Mouse (Mus musculus): ENCODE measurements around the gene Adgrg2. TPM values are rescaled to one million over a fixed set of nuclear protein-coding genes. Genes with fewer than 3 reads are reported as not detected.

Gene Adgrg2
- polyA plus RNA-seq, 1 experiment from 2014 or later: 0.64 TPM

DNA sequence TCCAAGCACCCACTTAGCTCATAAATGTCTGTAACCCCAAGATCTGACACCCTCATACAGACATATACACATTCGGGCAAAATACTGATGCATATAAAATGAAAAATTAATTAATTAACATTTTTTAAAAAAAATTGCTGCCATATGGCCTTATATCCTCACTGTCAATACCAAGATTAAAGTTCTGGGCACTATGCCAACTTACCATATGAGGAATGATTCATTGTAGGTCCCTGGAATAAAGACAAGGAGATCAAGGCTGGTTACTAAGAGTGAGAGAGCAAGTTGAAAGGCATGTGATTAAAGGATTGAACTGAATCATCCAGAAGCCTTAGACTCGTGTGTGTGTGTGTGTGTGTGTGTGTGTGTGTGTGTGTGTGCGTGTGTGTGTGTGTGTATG lies 103.8 kb downstream of the Adgrg2 start:
- H3K4me1 ChIP-seq (ENCODE audit: control insufficient read depth, insufficient read depth, low read length): no peaks in the 10 kb centered on the region
- no peak for ATAC-seq (ENCODE audit: low FRiP score)
- peaks cover 10% of the 10 kb centered on the region for H3K27me3 ChIP-seq (ENCODE audit: control insufficient read depth, insufficient read depth, low read length)

DNA sequence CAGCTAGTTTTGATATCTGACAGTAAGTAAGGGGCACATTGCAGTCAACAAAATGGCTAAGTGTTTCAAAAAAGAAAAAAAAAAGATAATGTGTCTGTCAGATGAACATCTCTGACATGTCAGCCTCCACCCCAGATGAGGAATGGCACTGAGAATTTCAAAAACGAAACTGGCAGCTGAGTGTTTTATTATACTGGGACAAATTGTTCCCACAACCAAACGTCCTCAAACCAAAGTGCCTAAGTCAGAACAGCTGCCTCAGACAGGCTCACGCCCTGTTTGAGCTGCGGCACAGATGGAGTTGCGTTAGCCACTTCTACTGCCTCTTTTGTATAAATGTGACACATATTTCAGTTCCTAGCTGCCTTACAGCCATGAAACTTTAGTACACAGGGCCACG lies 104.4 kb downstream of the Adgrg2 start:
- peaks cover 10% of the 10 kb centered on the region for H3K27me3 ChIP-seq (ENCODE audit: control insufficient read depth, insufficient read depth, low read length)

More for the DNA sequence above, 103.8 kb downstream of the Adgrg2 start:
- 71% methylated on average over 2 of the region's 3 CpGs for WGBS
- Histone ChIP-seq H3K4me3 (ENCODE audit: low read depth, low read length) (no peak overlapping the region), H3K9me3 (ENCODE audit: control insufficient read depth, low read length) (no peaks in the 10 kb centered on the region), H3K27ac (ENCODE audit: low read depth, low read length) (no peak overlapping the region), H3K4me2 (no peak overlapping the region), H3K36me3 (ENCODE audit: control insufficient read depth, insufficient read depth, low read length) (no peaks in the 10 kb centered on the region), H3K9ac (ENCODE audit: low read length) (no peak overlapping the region)
- no peak for DNase-seq (ENCODE audit: low spot score, missing footprints)

DNA sequence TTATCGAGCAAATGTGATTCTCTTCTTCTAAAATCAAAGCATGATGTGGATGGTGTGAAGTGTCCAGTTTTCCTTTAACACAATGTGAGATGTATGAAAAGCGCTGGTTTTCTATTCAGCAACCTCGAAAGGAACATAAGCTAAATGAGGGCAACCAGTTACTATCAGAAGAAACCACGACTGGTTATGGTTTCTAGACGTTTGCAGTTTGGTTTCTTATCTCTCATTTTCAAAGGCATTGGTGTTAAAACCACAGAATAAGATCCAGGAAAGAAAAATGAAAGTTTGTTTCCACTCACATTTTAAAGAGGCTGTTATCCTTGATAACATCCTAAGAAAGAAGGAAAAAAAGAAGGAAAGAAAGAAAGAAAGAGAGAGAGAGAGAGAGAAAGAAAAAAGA lies 106.0 kb downstream of the Adgrg2 start:
- WGBS: 78% methylated on average over 5 of the region's 5 CpGs
- no peak overlapping the region for H3K4me2 ChIP-seq
- no peak overlapping the region for H3K9ac ChIP-seq (ENCODE audit: low read length)
- DNase-seq (ENCODE audit: low spot score, missing footprints): no peak
- H3K27ac ChIP-seq (ENCODE audit: low read depth, low read length): no peak overlapping the region
- H3K9me3 ChIP-seq (ENCODE audit: control insufficient read depth, low read length): no peaks in the 10 kb centered on the region
- no peak overlapping the region for H3K4me3 ChIP-seq (ENCODE audit: low read depth, low read length)
- H3K27me3 ChIP-seq (ENCODE audit: control insufficient read depth, insufficient read depth, low read length): peaks cover 6% of the 10 kb centered on the region
- H3K4me1 ChIP-seq (ENCODE audit: control insufficient read depth, insufficient read depth, low read length): no peaks in the 10 kb centered on the region
- no peaks in the 10 kb centered on the region for H3K36me3 ChIP-seq (ENCODE audit: control insufficient read depth, insufficient read depth, low read length)
- no peak for ATAC-seq (ENCODE audit: low FRiP score)

More for the DNA sequence above, 104.4 kb downstream of the Adgrg2 start:
- Histone ChIP-seq H3K9ac (ENCODE audit: low read length) (no peak overlapping the region), H3K4me2 (no peak overlapping the region), H3K36me3 (ENCODE audit: control insufficient read depth, insufficient read depth, low read length) (no peaks in the 10 kb centered on the region), H3K4me1 (ENCODE audit: control insufficient read depth, insufficient read depth, low read length) (no peaks in the 10 kb centered on the region), H3K4me3 (ENCODE audit: low read depth, low read length) (no peak overlapping the region), H3K27ac (ENCODE audit: low read depth, low read length) (no peak overlapping the region), H3K9me3 (ENCODE audit: control insufficient read depth, low read length) (no peaks in the 10 kb centered on the region)
- DNase-seq (ENCODE audit: low spot score, missing footprints) (no peak), ATAC-seq (ENCODE audit: low FRiP score) (no peak)
- 85% methylated on average over 6 of the region's 6 CpGs for WGBS

DNA sequence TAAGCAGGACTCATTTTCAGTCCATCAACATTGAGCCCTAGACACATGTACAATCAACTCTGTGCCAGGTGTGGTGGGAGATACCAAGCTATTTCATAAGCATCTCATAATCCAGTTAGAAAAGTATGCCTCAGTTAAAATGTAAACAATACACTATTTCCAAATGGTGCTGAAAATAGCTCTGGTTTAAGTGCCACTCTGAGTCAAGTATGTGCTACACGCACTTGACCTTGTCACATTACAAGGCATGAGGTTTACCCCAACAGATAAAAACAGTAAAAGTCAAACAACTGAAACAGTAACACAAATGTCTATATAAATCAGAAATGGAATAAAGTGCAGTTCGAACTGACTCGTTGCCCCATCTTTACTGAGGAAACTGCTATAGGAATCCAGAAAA lies 110.6 kb downstream of the Adgrg2 start:
- ATAC-seq (ENCODE audit: low FRiP score) (no peak), DNase-seq (ENCODE audit: low spot score, missing footprints) (no peak)
- WGBS: 91% methylated on average over 3 of the region's 3 CpGs
- Histone ChIP-seq H3K4me2 (no peak overlapping the region), H3K27ac (ENCODE audit: low read depth, low read length) (no peak overlapping the region), H3K4me3 (ENCODE audit: low read depth, low read length) (no peak overlapping the region), H3K27me3 (ENCODE audit: control insufficient read depth, insufficient read depth, low read length) (peaks cover 2% of the 10 kb centered on the region; the same call in 1 of the 2 replicates), H3K4me1 (ENCODE audit: control insufficient read depth, insufficient read depth, low read length) (0 out of 2 replicates have a peak, but pooled peaks cover 2% of the 10 kb centered on the region), H3K9me3 (ENCODE audit: control insufficient read depth, low read length) (no peaks in the 10 kb centered on the region), H3K36me3 (ENCODE audit: control insufficient read depth, insufficient read depth, low read length) (no peaks in the 10 kb centered on the region), H3K9ac (ENCODE audit: low read length) (no peak overlapping the region)

DNA sequence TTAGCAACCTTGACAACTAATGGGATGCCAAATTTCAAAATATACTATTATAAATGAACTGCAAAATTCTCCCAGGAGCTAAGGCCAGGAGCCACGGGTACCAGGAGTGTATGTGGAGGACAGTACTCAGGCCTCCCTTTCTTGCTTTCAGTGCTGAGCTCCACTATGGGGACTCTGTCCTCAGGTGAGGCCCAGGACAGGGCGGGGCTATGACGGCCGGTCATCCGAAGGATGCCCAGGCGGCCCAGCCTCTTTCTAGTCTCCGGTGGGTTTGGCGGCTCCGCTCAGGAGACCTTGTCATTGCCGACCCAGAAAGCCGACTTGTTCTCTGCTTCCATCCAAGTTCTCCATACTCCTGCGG lies 111.2 kb downstream of the Adgrg2 start:
- peaks cover 2% of the 10 kb centered on the region; the same call in 1 of the 2 replicates for H3K27me3 ChIP-seq (ENCODE audit: control insufficient read depth, insufficient read depth, low read length)

DNA sequence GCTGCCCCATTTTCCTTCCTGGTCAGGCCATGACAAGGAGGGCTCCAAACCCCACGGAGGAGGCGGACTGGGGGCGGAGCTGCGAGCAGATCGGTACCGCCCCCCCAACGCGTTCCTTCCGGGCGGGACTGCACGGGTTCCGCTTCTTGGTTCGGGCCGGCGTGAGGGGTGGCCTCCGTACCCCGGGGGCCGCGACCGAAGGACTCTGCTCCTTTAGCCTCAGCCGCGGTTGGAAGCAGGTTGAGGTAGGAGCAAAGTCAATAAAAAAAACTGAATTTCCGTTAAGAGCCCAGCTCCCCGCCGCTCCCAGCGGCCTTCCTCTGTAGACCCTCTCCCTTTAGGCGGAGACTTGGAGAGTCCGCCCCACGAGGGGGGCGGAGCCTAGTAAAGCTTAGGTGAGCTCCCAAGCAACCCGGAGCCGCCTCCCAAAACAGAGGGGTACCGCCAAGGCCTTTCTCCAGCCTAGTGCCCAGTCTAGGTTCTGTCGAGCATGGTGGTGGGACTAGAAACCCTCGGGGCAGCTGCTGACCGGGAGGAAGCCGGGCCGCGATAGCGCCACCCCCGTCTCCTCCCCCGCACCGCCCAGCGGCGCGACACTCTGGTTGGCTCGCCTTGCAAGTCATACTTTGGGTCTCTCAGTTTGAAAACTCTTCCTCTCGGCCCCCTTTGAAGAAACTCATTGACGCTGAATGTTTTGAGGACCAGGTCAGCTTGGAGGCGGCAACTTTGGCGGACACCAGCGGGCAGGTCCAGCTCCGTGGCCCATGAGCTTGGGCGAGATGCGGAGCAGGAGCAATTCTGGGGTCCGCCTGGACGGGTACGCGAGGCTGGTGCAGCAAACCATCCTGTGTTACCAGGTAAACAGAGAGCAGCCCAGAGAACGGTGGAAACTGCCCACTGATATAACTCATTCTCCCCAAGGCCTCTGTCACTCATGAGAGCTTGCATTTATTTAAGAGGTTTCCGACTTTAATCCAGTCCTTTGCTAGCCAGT lies 111.9 kb downstream of the Adgrg2 start, which contains the start of gene Phka2:
Gene Phka2, plus strand, starts transcription at position 119 of the 994 bp plus-strand sequence.
- WGBS: 16% methylated on average over 61 of the region's 61 CpGs
- H3K27me3 ChIP-seq (ENCODE audit: control insufficient read depth, insufficient read depth, low read length): peaks cover 2% of the 10 kb centered on the region; the same call in 1 of the 2 replicates
- peak within 1 kb of the TSS; percentile 52 for H3K4me3 ChIP-seq (ENCODE audit: low read depth, low read length)
- H3K36me3 ChIP-seq (ENCODE audit: control insufficient read depth, insufficient read depth, low read length): no peaks in the 10 kb centered on the region
- H3K4me1 ChIP-seq (ENCODE audit: control insufficient read depth, insufficient read depth, low read length): 0 out of 2 replicates have a peak, but pooled peaks cover 2% of the 10 kb centered on the region
- peak within 1 kb of the TSS; percentile 54 for H3K4me2 ChIP-seq
- ATAC-seq (ENCODE audit: low FRiP score) (peak; percentile 98), DNase-seq (ENCODE audit: low spot score, missing footprints) (peak; percentile 97)
- H3K27ac ChIP-seq (ENCODE audit: low read depth, low read length): peak within 1 kb of the TSS; percentile 51
- H3K9me3 ChIP-seq (ENCODE audit: control insufficient read depth, low read length): no peaks in the 10 kb centered on the region
- H3K9ac ChIP-seq (ENCODE audit: low read length): peak within 1 kb of the TSS; percentile 67

More for the DNA sequence above, 111.2 kb downstream of the Adgrg2 start:
- DNase-seq (ENCODE audit: low spot score, missing footprints) (no peak), ATAC-seq (ENCODE audit: low FRiP score) (peak; percentile 86)
- H3K36me3 ChIP-seq (ENCODE audit: control insufficient read depth, insufficient read depth, low read length): no peaks in the 10 kb centered on the region
- no peaks in the 10 kb centered on the region for H3K9me3 ChIP-seq (ENCODE audit: control insufficient read depth, low read length)
- peak overlapping the region; percentile 67 for H3K9ac ChIP-seq (ENCODE audit: low read length)
- peak overlapping the region; percentile 52 for H3K4me3 ChIP-seq (ENCODE audit: low read depth, low read length)
- peak overlapping the region; percentile 39 for H3K4me2 ChIP-seq
- 0 out of 2 replicates have a peak, but pooled peaks cover 2% of the 10 kb centered on the region for H3K4me1 ChIP-seq (ENCODE audit: control insufficient read depth, insufficient read depth, low read length)
- H3K27ac ChIP-seq (ENCODE audit: low read depth, low read length): no peak overlapping the region
- WGBS: 8% methylated on average over 12 of the region's 12 CpGs

DNA sequence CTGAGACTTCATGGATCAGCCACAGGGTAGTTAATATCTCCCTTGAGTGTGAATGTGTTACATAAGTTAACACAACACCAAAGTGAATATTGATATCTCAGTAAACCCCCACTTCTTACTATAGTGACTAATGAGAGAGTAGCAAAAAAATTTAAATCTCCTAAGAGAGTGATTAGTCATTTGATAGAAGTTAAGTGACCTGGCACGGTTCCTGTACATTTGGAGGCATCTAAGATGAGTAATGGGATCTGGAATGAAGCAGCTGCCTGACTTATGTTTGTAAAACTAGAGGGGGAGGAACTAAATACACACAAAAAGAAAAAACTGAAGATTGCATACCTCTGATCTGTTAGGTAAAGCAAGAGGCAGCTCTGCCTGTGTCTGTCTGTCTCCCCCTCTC lies 118.6 kb downstream of the Adgrg2 start:
- Histone ChIP-seq H3K9me3 (ENCODE audit: control insufficient read depth, low read length) (no peaks in the 10 kb centered on the region), H3K4me2 (no peak overlapping the region), H3K27ac (ENCODE audit: low read depth, low read length) (no peak overlapping the region), H3K27me3 (ENCODE audit: control insufficient read depth, insufficient read depth, low read length) (peaks cover 4% of the 10 kb centered on the region; the same call in 1 of the 2 replicates), H3K9ac (ENCODE audit: low read length) (no peak overlapping the region), H3K36me3 (ENCODE audit: control insufficient read depth, insufficient read depth, low read length) (no peaks in the 10 kb centered on the region), H3K4me3 (ENCODE audit: low read depth, low read length) (no peak overlapping the region), H3K4me1 (ENCODE audit: control insufficient read depth, insufficient read depth, low read length) (no peaks in the 10 kb centered on the region)
- ATAC-seq (ENCODE audit: low FRiP score): no peak
- no peak for DNase-seq (ENCODE audit: low spot score, missing footprints)
- WGBS: 86% methylated on average over 1 of the region's 1 CpGs

DNA sequence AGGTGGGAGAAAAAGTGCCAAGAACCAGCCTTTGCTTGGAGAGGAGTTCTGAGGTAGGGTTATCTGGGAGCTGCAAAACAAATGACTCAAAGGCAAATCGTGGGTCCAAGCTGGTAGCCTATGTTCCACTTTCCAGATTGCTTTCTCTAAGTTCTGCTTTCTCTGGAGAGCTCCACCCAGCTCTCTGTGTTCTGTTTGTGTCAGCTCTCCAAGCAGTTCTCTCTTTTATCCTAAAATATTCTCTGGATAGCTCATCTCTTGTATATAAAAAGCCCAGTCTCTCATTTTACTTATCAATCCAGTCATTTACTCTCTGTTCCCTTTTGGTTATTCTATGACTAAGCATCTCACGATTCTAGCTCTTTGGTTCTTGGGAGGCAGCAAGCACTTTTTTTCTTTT lies 119.7 kb downstream of the Adgrg2 start:
- no peak overlapping the region for H3K4me3 ChIP-seq (ENCODE audit: low read depth, low read length)
- 78% methylated on average over 2 of the region's 2 CpGs for WGBS
- no peak for DNase-seq (ENCODE audit: low spot score, missing footprints)

DNA sequence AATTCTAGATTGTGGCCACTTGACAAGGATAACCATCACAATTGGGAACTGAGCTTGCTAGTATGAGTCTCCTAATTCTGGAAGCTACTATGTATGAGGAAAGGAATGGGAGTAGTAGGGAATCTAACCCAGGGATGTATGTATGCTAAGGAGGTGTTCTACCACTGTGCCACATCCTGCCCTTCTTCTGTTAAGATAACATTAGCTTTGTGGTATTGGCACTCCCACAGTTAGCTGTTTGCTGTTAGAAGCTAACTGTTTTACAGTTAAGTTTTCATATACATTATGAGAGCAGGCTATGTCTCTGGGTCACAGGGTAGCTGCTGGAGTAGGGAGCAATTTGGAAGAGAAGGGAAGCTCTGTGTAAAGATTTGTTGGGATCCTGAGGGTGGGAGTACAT lies 125.5 kb downstream of the Adgrg2 start:
- no peak for DNase-seq (ENCODE audit: low spot score, missing footprints)
- no peak overlapping the region for H3K4me3 ChIP-seq (ENCODE audit: low read depth, low read length)

More for the DNA sequence above, 119.7 kb downstream of the Adgrg2 start:
- H3K36me3 ChIP-seq (ENCODE audit: control insufficient read depth, insufficient read depth, low read length): no peaks in the 10 kb centered on the region
- H3K4me1 ChIP-seq (ENCODE audit: control insufficient read depth, insufficient read depth, low read length): no peaks in the 10 kb centered on the region
- no peak overlapping the region for H3K9ac ChIP-seq (ENCODE audit: low read length)
- no peak for ATAC-seq (ENCODE audit: low FRiP score)
- no peak overlapping the region for H3K4me2 ChIP-seq
- no peaks in the 10 kb centered on the region for H3K9me3 ChIP-seq (ENCODE audit: control insufficient read depth, low read length)
- H3K27ac ChIP-seq (ENCODE audit: low read depth, low read length): no peak overlapping the region
- peaks cover 4% of the 10 kb centered on the region; the same call in 1 of the 2 replicates for H3K27me3 ChIP-seq (ENCODE audit: control insufficient read depth, insufficient read depth, low read length)

More for the DNA sequence above, 125.5 kb downstream of the Adgrg2 start:
- H3K4me1 ChIP-seq (ENCODE audit: control insufficient read depth, insufficient read depth, low read length): no peaks in the 10 kb centered on the region
- H3K27me3 ChIP-seq (ENCODE audit: control insufficient read depth, insufficient read depth, low read length): peaks cover 4% of the 10 kb centered on the region; the same call in 1 of the 2 replicates
- no peaks in the 10 kb centered on the region for H3K9me3 ChIP-seq (ENCODE audit: control insufficient read depth, low read length)
- H3K27ac ChIP-seq (ENCODE audit: low read depth, low read length): no peak overlapping the region
- H3K4me2 ChIP-seq: no peak overlapping the region
- ATAC-seq (ENCODE audit: low FRiP score): no peak
- H3K9ac ChIP-seq (ENCODE audit: low read length): no peak overlapping the region
- no peaks in the 10 kb centered on the region for H3K36me3 ChIP-seq (ENCODE audit: control insufficient read depth, insufficient read depth, low read length)
